Mouse (Mus musculus): ENCODE data around the gene Gm10803. TPM values are rescaled to one million over a fixed set of nuclear protein-coding genes. Genes with fewer than 3 reads are reported as not detected.

Gm10803 gene
- total RNA-seq, 2 experiments from 2014 or later: not detected

- ATAC-seq (replicated peaks; ENCODE audit: low FRiP score, low TSS enrichment, poor library complexity, severe bottlenecking): no peak
Measured at GRCm38 (mm10) chr2:93587446-93587845, 27.1 kb downstream of the Gm10803 start.

GRCm38 (mm10) chr2:93589875-93590274, 29.5 kb downstream of the Gm10803 start:
- ATAC-seq (replicated peaks; ENCODE audit: low FRiP score, low TSS enrichment, poor library complexity, severe bottlenecking): no peak

GRCm38 (mm10) chr2:93591706-93592105, 31.3 kb downstream of the Gm10803 start:
- no peak for ATAC-seq (replicated peaks; ENCODE audit: low FRiP score, low TSS enrichment, poor library complexity, severe bottlenecking)

- no peak for ATAC-seq (replicated peaks; ENCODE audit: low FRiP score, low TSS enrichment, poor library complexity, severe bottlenecking)
Measured at GRCm38 (mm10) chr2:93592164-93592790, 31.9 kb downstream of the Gm10803 start.

- no peak for ATAC-seq (replicated peaks; ENCODE audit: low FRiP score, low TSS enrichment, poor library complexity, severe bottlenecking)
Measured at GRCm38 (mm10) chr2:93593121-93593520, 32.8 kb downstream of the Gm10803 start.

- no peak for ATAC-seq (replicated peaks; ENCODE audit: low FRiP score, low TSS enrichment, poor library complexity, severe bottlenecking)
Measured at GRCm38 (mm10) chr2:93597145-93597544, 36.8 kb downstream of the Gm10803 start.

GRCm38 (mm10) chr2:93599731-93600130, 39.4 kb downstream of the Gm10803 start:
- no peak for ATAC-seq (replicated peaks; ENCODE audit: low FRiP score, low TSS enrichment, poor library complexity, severe bottlenecking)

- ATAC-seq (replicated peaks; ENCODE audit: low FRiP score, low TSS enrichment, poor library complexity, severe bottlenecking): no peak
Measured at GRCm38 (mm10) chr2:93604601-93605285, 44.4 kb downstream of the Gm10803 start.

GRCm38 (mm10) chr2:93608800-93609199, 48.4 kb downstream of the Gm10803 start:
- ATAC-seq (replicated peaks; ENCODE audit: low FRiP score, low TSS enrichment, poor library complexity, severe bottlenecking): no peak

- no peak for ATAC-seq (replicated peaks; ENCODE audit: low FRiP score, low TSS enrichment, poor library complexity, severe bottlenecking)
Measured at GRCm38 (mm10) chr2:93613020-93613419, 52.7 kb downstream of the Gm10803 start.

Other genes with a start within 250 kb of the Gm10803 start
- 4.1 TPM in 1 of 2 replicates, not detected in the other for gene Tspan18, start 226.1 kb upstream of the Gm10803 start, total RNA-seq (2014; fragmentation: Nextera tagmentation)
- not detected in 2 replicates for gene Tspan18, start 226.1 kb upstream of the Gm10803 start, total RNA-seq (2017)
- 105 and 123 TPM in 2 replicates for gene Cd82, start 97.4 kb upstream of the Gm10803 start, total RNA-seq (2014; fragmentation: Nextera tagmentation)
- 66.1 and 86.4 TPM in 2 replicates for gene Cd82, start 97.4 kb upstream of the Gm10803 start, total RNA-seq (2017)
- not detected in 2 replicates for gene Alx4, start 81.8 kb downstream of the Gm10803 start, total RNA-seq (2014; fragmentation: Nextera tagmentation)
- not detected in 2 replicates for gene Alx4, start 81.8 kb downstream of the Gm10803 start, total RNA-seq (2017)

All from megakaryocyte-erythroid progenitor cell, adult 5-6 weeks (primary cell).